Mouse (Mus musculus) MEL (cell line): ENCODE measurements at regions not wholly inside any gene's neighbourhood (a gene's known extent, or its start where the extent isn't known, plus 50 kb on each side); places are given as distances from the start of the nearest gene placed in this dataset.

Experiments used
- DNase-seq: peaks from one replicate; pipeline ENCODE4 v3.0.0; 2011; ENCODE audit warnings: low read depth, low spot score
- H3K27ac ChIP-seq: 2 replicates; pipeline ENCODE4 v1.5.1; 2012; ENCODE audit warnings: low read depth, mild to moderate bottlenecking, control low read depth, low read length, moderate library complexity; ENCODE audit not compliant: control insufficient read depth
- H3K27me3 ChIP-seq, 2 experiments: fragments of 150-350 bp in 1 of 2; sonication (generic) in 1 of 2; 2 replicates each; pipeline ENCODE4 v1.6.1; 2012; ENCODE audit warnings: low read length in 2 of 2, mild to moderate bottlenecking in 2 of 2, improper control_type of control experiment in 1 of 2, moderate library complexity in 1 of 2; ENCODE audit not compliant: insufficient read depth in 2 of 2, control insufficient read depth in 1 of 2
- H3K36me3 ChIP-seq, 2 experiments: 2 replicates each; pipeline ENCODE4 v1.6.1; 2012 to 2014; ENCODE audit warnings: low read length in 2 of 2, improper control_type of control experiment in 1 of 2, inconsistent platforms in 1 of 2, mild to moderate bottlenecking in 1 of 2; ENCODE audit not compliant: insufficient read depth in 2 of 2, control insufficient read depth in 1 of 2
- H3K4me1 ChIP-seq, 2 experiments: fragments of 150-350 bp in 1 of 2; sonication (generic) in 1 of 2; 2 replicates each; pipeline ENCODE4 v1.6.1; 2012; ENCODE audit warnings: low read length in 2 of 2, improper control_type of control experiment in 1 of 2, mild to moderate bottlenecking in 1 of 2; ENCODE audit not compliant: insufficient read depth in 2 of 2, control insufficient read depth in 1 of 2
- H3K4me3 ChIP-seq, 2 experiments: fragments of 150-350 bp in 1 of 2; sonication (generic) in 1 of 2; 2 replicates each; pipeline ENCODE4 v1.5.1; 2012; ENCODE audit warnings: low read depth in 2 of 2, low read length in 2 of 2, mild to moderate bottlenecking in 2 of 2, moderate library complexity in 2 of 2, control low read depth in 1 of 2, improper control_type of control experiment in 1 of 2; ENCODE audit not compliant: control insufficient read depth in 1 of 2, insufficient read depth in 1 of 2
- H3K79me2 ChIP-seq: 2 replicates; pipeline ENCODE4 v1.6.1; 2012; ENCODE audit warnings: mild to moderate bottlenecking, low read length, moderate library complexity; ENCODE audit not compliant: control insufficient read depth, poor library complexity, insufficient read depth
- H3K9ac ChIP-seq: 2 replicates; pipeline ENCODE4 v1.6.1; 2012; ENCODE audit warnings: low read depth, mild to moderate bottlenecking, control low read depth, low read length, moderate library complexity; ENCODE audit not compliant: control insufficient read depth, poor library complexity, severe bottlenecking
- H3K9me3 ChIP-seq: fragments of 150-350 bp; sonication (generic); replicated peaks from 2 replicates; pipeline ENCODE4 v1.6.1; 2012; ENCODE audit warnings: mild to moderate bottlenecking, low read length, improper control_type of control experiment, moderate library complexity; ENCODE audit not compliant: insufficient read depth
- CHD1 ChIP-seq: IDR thresholded peaks from 2 replicates; pipeline ENCODE4 v1.6.1; 2012; ENCODE audit warnings: low read depth, mild to moderate bottlenecking, inconsistent platforms, low read length, improper control_type of control experiment
- CHD2 ChIP-seq: IDR thresholded peaks from 2 replicates; pipeline ENCODE4 v1.6.1; 2011; ENCODE audit warnings: low read length, improper control_type of control experiment
- CTCF ChIP-seq, 3 experiments: IDR thresholded peaks in 2 of 3; conservative IDR thresholded peaks in 1 of 3; 2 replicates each; pipeline ENCODE4 v1.5.1; 2011 to 2012; ENCODE audit warnings: low read length in 3 of 3, low read depth in 2 of 3, mild to moderate bottlenecking in 2 of 3, improper control_type of control experiment in 1 of 3, inconsistent platforms in 1 of 3, mixed read lengths in 1 of 3, moderate library complexity in 1 of 3; ENCODE audit not compliant: control insufficient read depth in 1 of 3, insufficient read depth in 1 of 3, poor library complexity in 1 of 3, severe bottlenecking in 1 of 3
- E2F4 ChIP-seq: IDR thresholded peaks from 2 replicates; pipeline ENCODE4 v1.6.1; 2011; ENCODE audit warnings: low read depth, low read length, improper control_type of control experiment, borderline replicate concordance
- ELF1 ChIP-seq: IDR thresholded peaks from 2 replicates; pipeline ENCODE4 v1.6.1; 2014; ENCODE audit warnings: low read depth, mild to moderate bottlenecking, inconsistent platforms, low read length, improper control_type of control experiment, moderate library complexity
- EP300 ChIP-seq, 2 experiments: IDR thresholded peaks; 2 replicates each; pipeline ENCODE4 v1.6.1; 2011; ENCODE audit warnings: improper control_type of control experiment in 2 of 2, low read length in 2 of 2, low read depth in 1 of 2, mild to moderate bottlenecking in 1 of 2
- ETS1 ChIP-seq: IDR thresholded peaks from 2 replicates; pipeline ENCODE4 v1.6.1; 2012; ENCODE audit warnings: low read depth, mild to moderate bottlenecking, inconsistent platforms, low read length, improper control_type of control experiment, moderate library complexity
- GABPA ChIP-seq: IDR thresholded peaks from 2 replicates; pipeline ENCODE4 v1.6.1; 2012; ENCODE audit warnings: low read depth, mild to moderate bottlenecking, inconsistent platforms, low read length, improper control_type of control experiment, moderate library complexity
- HCFC1 ChIP-seq: IDR thresholded peaks from 2 replicates; pipeline ENCODE4 v1.6.1; 2012; ENCODE audit warnings: low read depth, mild to moderate bottlenecking, inconsistent platforms, low read length, improper control_type of control experiment, moderate library complexity
- JUND ChIP-seq: IDR thresholded peaks from 2 replicates; pipeline ENCODE4 v1.6.1; 2011; ENCODE audit warnings: low read depth, mild to moderate bottlenecking, improper control_type of control experiment, low read length
- KAT2A ChIP-seq: conservative IDR thresholded peaks from 2 replicates; pipeline ENCODE4 v1.6.1; 2012; ENCODE audit warnings: low read depth, low read length, improper control_type of control experiment, inconsistent platforms
- MAZ ChIP-seq: IDR thresholded peaks from 2 replicates; pipeline ENCODE4 v1.6.1; 2012; ENCODE audit warnings: low read depth, mild to moderate bottlenecking, inconsistent platforms, low read length, improper control_type of control experiment
- MXI1 ChIP-seq: IDR thresholded peaks from 2 replicates; pipeline ENCODE4 v1.6.1; 2011; ENCODE audit warnings: mild to moderate bottlenecking, low read depth, low read length, improper control_type of control experiment
- MYC ChIP-seq: IDR thresholded peaks from 2 replicates; pipeline ENCODE4 v1.6.1; 2011; ENCODE audit warnings: low read depth, mild to moderate bottlenecking, low read length, improper control_type of control experiment, moderate library complexity
- NELFE ChIP-seq: IDR thresholded peaks from 2 replicates; pipeline ENCODE4 v1.6.1; 2011; ENCODE audit warnings: low read depth, low read length, improper control_type of control experiment
- NRF1 ChIP-seq: IDR thresholded peaks from 2 replicates; pipeline ENCODE4 v1.6.1; 2014; ENCODE audit warnings: low read depth, mild to moderate bottlenecking, inconsistent platforms, low read length, improper control_type of control experiment, moderate library complexity; ENCODE audit not compliant: poor library complexity, insufficient read depth, severe bottlenecking
- RAD21 ChIP-seq: IDR thresholded peaks from 2 replicates; pipeline ENCODE4 v1.6.1; 2011; ENCODE audit warnings: mild to moderate bottlenecking, low read depth, low read length, improper control_type of control experiment
- TAL1 ChIP-seq: IDR thresholded peaks from 2 replicates; pipeline ENCODE4 v1.6.1; 2012; ENCODE audit warnings: mild to moderate bottlenecking, inconsistent platforms, low read length, moderate library complexity, mixed read lengths
- TBP ChIP-seq: IDR thresholded peaks from 2 replicates; pipeline ENCODE4 v1.8.0; 2011; ENCODE audit warnings: low read depth, low read length, improper control_type of control experiment
- TCF12 ChIP-seq: IDR thresholded peaks from 2 replicates; pipeline ENCODE4 v1.6.1; 2014; ENCODE audit warnings: low read depth, mild to moderate bottlenecking, inconsistent platforms, low read length, improper control_type of control experiment, moderate library complexity
- USF1 ChIP-seq: IDR thresholded peaks from 2 replicates; pipeline ENCODE4 v1.6.1; 2014; ENCODE audit warnings: low read depth, mild to moderate bottlenecking, inconsistent platforms, low read length, improper control_type of control experiment, moderate library complexity
- USF2 ChIP-seq, 2 experiments: IDR thresholded peaks; 2 replicates each; pipeline ENCODE4 v1.6.1; 2011 to 2012; ENCODE audit warnings: improper control_type of control experiment in 2 of 2, low read length in 2 of 2, borderline replicate concordance in 1 of 2, inconsistent platforms in 1 of 2, low read depth in 1 of 2, mild to moderate bottlenecking in 1 of 2; ENCODE audit not compliant: insufficient read depth in 1 of 2
- ZC3H11A ChIP-seq: IDR thresholded peaks from 2 replicates; pipeline ENCODE4 v1.6.1; 2012; ENCODE audit warnings: low read depth, mild to moderate bottlenecking, inconsistent platforms, low read length, improper control_type of control experiment
- ZKSCAN1 ChIP-seq: IDR thresholded peaks from 2 replicates; pipeline ENCODE4 v1.6.1; 2012; ENCODE audit warnings: low read depth, mild to moderate bottlenecking, inconsistent platforms, low read length, improper control_type of control experiment, moderate library complexity

DNA sequence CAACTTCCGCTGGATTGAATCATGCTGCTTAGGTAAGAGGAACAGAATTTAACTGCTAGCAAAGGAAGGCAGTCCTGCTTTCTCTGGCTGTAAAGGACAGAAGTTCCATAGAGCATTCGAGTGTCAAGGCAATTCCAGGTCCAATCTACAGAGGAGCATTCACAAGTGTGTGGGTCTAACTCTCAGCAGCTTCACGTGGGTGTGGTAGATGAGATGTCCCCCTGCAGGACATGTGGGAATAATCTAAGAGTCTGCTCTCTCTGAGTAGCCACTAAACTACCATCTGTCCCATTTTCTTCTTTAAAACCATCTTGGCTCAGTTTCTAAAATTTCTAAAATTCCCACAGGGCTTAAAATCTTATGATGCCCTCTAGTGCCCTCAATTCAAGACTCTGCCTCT lies 90.6 kb downstream of the Cmpk2 start:
- Histone ChIP-seq H3K9me3 (no peaks in the 10 kb centered on the region), H3K4me1 (no peaks in the 10 kb centered on the region), H3K9ac (no peak overlapping the region), H3K27me3 (no peaks in the 10 kb centered on the region), H3K36me3 (no peaks in the 10 kb centered on the region), H3K27ac (no peak overlapping the region), H3K79me2 (no peaks in the 10 kb centered on the region), H3K4me3 (no peak overlapping the region)
- no peak for TF ChIP-seq ETS1
- no peak for TF ChIP-seq KAT2A
- no peak for TF ChIP-seq EP300 (IDR thresholded peaks at IDR 0.05; ENCODE audit: low read depth in 1 of 2, low read length in 2 of 2)
- TF ChIP-seq TBP = no peak
- TF ChIP-seq JUND = no peak
- TF ChIP-seq NELFE = no peak
- TF ChIP-seq E2F4 = no peak
- no peak for TF ChIP-seq CHD2
- TF ChIP-seq TAL1 = no peak
- TF ChIP-seq USF2 (IDR thresholded peaks at IDR 0.05; ENCODE audit: borderline replicate concordance in 1 of 2, insufficient read depth in 1 of 2, low read depth in 1 of 2, low read length in 2 of 2) = no peak
- TF ChIP-seq MAZ = no peak
- TF ChIP-seq MYC = no peak
- no peak for TF ChIP-seq RAD21
- no peak for TF ChIP-seq ELF1
- TF ChIP-seq ZC3H11A = no peak
- no peak for TF ChIP-seq ZKSCAN1
- DNase-seq = no peak

- no peak for DNase-seq
Observed at GRCm38 (mm10) chr12:26557411-26557810, 88.4 kb downstream of the Cmpk2 start.

More at GRCm38 (mm10) chr12:26557411-26557810, 88.4 kb downstream of the Cmpk2 start:
- H3K79me2 ChIP-seq = no peaks in the 10 kb centered on the region
- TF ChIP-seq USF1 (no peak), MYC (no peak), ZC3H11A (no peak), MXI1 (no peak), CTCF (IDR thresholded peaks at IDR 0.05 in 2 of 3, conservative IDR thresholded peaks at IDR 0.05 in 1 of 3; ENCODE audit: control insufficient read depth in 1 of 3, insufficient read depth in 1 of 3, low read depth in 2 of 3, low read length in 3 of 3, poor library complexity in 1 of 3, severe bottlenecking in 1 of 3) (no peak), NRF1 (no peak), CHD1 (no peak), GABPA (no peak), RAD21 (no peak), ETS1 (no peak), E2F4 (no peak), HCFC1 (no peak), TCF12 (no peak), ELF1 (no peak)
- H3K27ac ChIP-seq = no peak overlapping the region
- no peak overlapping the region for H3K4me3 ChIP-seq
- no peaks in the 10 kb centered on the region for H3K36me3 ChIP-seq
- H3K4me1 ChIP-seq = no peaks in the 10 kb centered on the region
- no peak overlapping the region for H3K9ac ChIP-seq
- no peaks in the 10 kb centered on the region for H3K9me3 ChIP-seq
- H3K27me3 ChIP-seq = no peaks in the 10 kb centered on the region
